Mouse (Mus musculus): ENCODE measurements around the gene Ift88.
"Not testable (repeated sequence)": the region's sequence is repeated elsewhere in the genome, so short reads cannot be mapped to it uniquely, and the experiment has no call there.

Gene Ift88

GRCm38 (mm10) chr14:57452516-57452915 is 28.7 kb downstream of the Ift88 start:
- DNase-seq (ENCODE audit: low read depth) = no peak

GRCm38 (mm10) chr14:57459883-57460282 is 36.0 kb downstream of the Ift88 start:
- no peak for DNase-seq (ENCODE audit: low read depth)

GRCm38 (mm10) chr14:57460326-57460725 is 36.5 kb downstream of the Ift88 start:
- DNase-seq (ENCODE audit: low read depth) = not testable (repeated sequence)

GRCm38 (mm10) chr14:57462871-57463270 is 39.0 kb downstream of the Ift88 start:
- no peak for DNase-seq (ENCODE audit: low read depth)

GRCm38 (mm10) chr14:57475057-57475456 is 51.2 kb downstream of the Ift88 start:
- DNase-seq (ENCODE audit: low read depth) = no peak

- DNase-seq (ENCODE audit: low read depth) = no peak
These were observed 58.4 kb downstream of the Ift88 start for GRCm38 (mm10) chr14:57482262-57482661.

- DNase-seq (ENCODE audit: low read depth) = no peak
These were observed 60.3 kb downstream of the Ift88 start for GRCm38 (mm10) chr14:57484183-57484582.

- DNase-seq (ENCODE audit: low read depth) = no peak
These were observed 65.8 kb downstream of the Ift88 start for GRCm38 (mm10) chr14:57489696-57490095.

GRCm38 (mm10) chr14:57493840-57494239 is 70.0 kb downstream of the Ift88 start:
- no peak for DNase-seq (ENCODE audit: low read depth)

- DNase-seq (ENCODE audit: low read depth) = no peak
These were observed 79.9 kb downstream of the Ift88 start for GRCm38 (mm10) chr14:57503729-57504128.

- DNase-seq (ENCODE audit: low read depth) = no peak
These were observed 85.7 kb downstream of the Ift88 start for GRCm38 (mm10) chr14:57509554-57509953.

- DNase-seq (ENCODE audit: low read depth) = no peak
These were observed 91.4 kb downstream of the Ift88 start for GRCm38 (mm10) chr14:57515156-57515762.

GRCm38 (mm10) chr14:57517001-57517400 is 93.1 kb downstream of the Ift88 start:
- no peak for DNase-seq (ENCODE audit: low read depth)

- DNase-seq (ENCODE audit: low read depth) = no peak
These were observed 99.9 kb downstream of the Ift88 start for GRCm38 (mm10) chr14:57523762-57524161.

- no peak for DNase-seq (ENCODE audit: low read depth)
These were observed 101.0 kb downstream of the Ift88 start, which contains the start of gene Il17d for GRCm38 (mm10) chr14:57524671-57525387. TSS of gene Il17d (plus strand) at chr14:57524777.

GRCm38 (mm10) chr14:57525388-57526049 is 101.7 kb downstream of the Ift88 start:
- DNase-seq (ENCODE audit: low read depth) = no peak

- no peak for DNase-seq (ENCODE audit: low read depth)
These were observed 102.3 kb downstream of the Ift88 start for GRCm38 (mm10) chr14:57526050-57526623.

GRCm38 (mm10) chr14:57527122-57527521 is 103.3 kb downstream of the Ift88 start:
- DNase-seq (ENCODE audit: low read depth) = no peak

GRCm38 (mm10) chr14:57527598-57527997 is 103.7 kb downstream of the Ift88 start:
- DNase-seq (ENCODE audit: low read depth) = no peak

GRCm38 (mm10) chr14:57529086-57529785 is 105.4 kb downstream of the Ift88 start:
- no peak for DNase-seq (ENCODE audit: low read depth)

- DNase-seq (ENCODE audit: low read depth) = no peak
These were observed 106.1 kb downstream of the Ift88 start for GRCm38 (mm10) chr14:57529786-57530515.

All from c-Kit-positive CD71-negative TER-119-negative erythroid progenitor cells, embryonic 14.5 days (primary cell).